Mouse (Mus musculus): ENCODE measurements at regions not wholly inside any gene's neighbourhood (a gene's known extent, or its start where the extent isn't known, plus 50 kb on each side); places are given as distances from the start of the nearest gene placed in this dataset.

GRCm38 (mm10) chr6:111621684-111622480, 651.7 kb upstream of the Lmcd1 start:
- TF ChIP-seq POLR2A (IDR thresholded peaks at IDR 0.05; ENCODE audit: insufficient read depth, low read depth, low read length) (no peak), CTCF (IDR thresholded peaks at IDR 0.05) (no peak)

Data from heart, adult 2 months (tissue).